Mouse (Mus musculus) small intestine, adult 2 months (tissue): ENCODE data around the gene Ggcx. TPM values are rescaled to one million over a fixed set of nuclear protein-coding genes. Genes with fewer than 3 reads are reported as not detected.

Source experiments
- H3K27ac ChIP-seq: fragments of 200-500 bp; 2 replicates; pipeline ENCODE4 v1.5.1; 2012; ENCODE audit warnings: low read depth, low read length, control low read depth, inconsistent platforms; ENCODE audit not compliant: insufficient read depth
- H3K27me3 ChIP-seq: fragments of 200-500 bp; 2 replicates; pipeline ENCODE4 v1.6.1; 2012; ENCODE audit warnings: mild to moderate bottlenecking, moderate library complexity, low read length, inconsistent platforms; ENCODE audit not compliant: control insufficient read depth, insufficient read depth
- H3K36me3 ChIP-seq: fragments of 200-500 bp; 2 replicates; pipeline ENCODE4 v1.6.1; 2012; ENCODE audit warnings: mild to moderate bottlenecking, low read length, control low read depth, inconsistent platforms; ENCODE audit not compliant: control insufficient read depth, insufficient read depth
- H3K4me1 ChIP-seq: fragments of 200-500 bp; 2 replicates; pipeline ENCODE4 v1.6.1; 2012; ENCODE audit warnings: low read length, inconsistent platforms, mixed read lengths; ENCODE audit not compliant: control insufficient read depth, insufficient read depth, insufficient read length
- H3K4me3 ChIP-seq: fragments of 200-500 bp; 2 replicates; pipeline ENCODE4 v1.5.1; 2012; ENCODE audit warnings: low read depth, mild to moderate bottlenecking, control low read depth, inconsistent platforms, low read length, moderate library complexity
- CTCF ChIP-seq: fragments of 200-500 bp; IDR thresholded peaks from 2 replicates; pipeline ENCODE4 v1.5.1; 2012; ENCODE audit warnings: low read depth, mild to moderate bottlenecking, control low read depth, inconsistent platforms, low read length, moderate library complexity, mixed read lengths; ENCODE audit not compliant: insufficient replicate concordance, insufficient read length; ENCODE audit errors: extremely low read depth
- POLR2A ChIP-seq: fragments of 200-500 bp; IDR thresholded peaks from 2 replicates; pipeline ENCODE4 v1.6.1; 2012; ENCODE audit warnings: low read depth, mild to moderate bottlenecking, control low read depth, inconsistent platforms, low read length, moderate library complexity
- WGBS: fragments of 180-500 bp; shearing (Covaris S2); methylation state at CpG from one replicate; pipeline ENCODE4 v1.1.7; 2018; 5-methylcytosine and 5-hydroxymethylcytosine counted together
- polyA plus RNA-seq: library from polyadenylated mRNA; depleted of rRNA; stranded (reverse); fragments of >200 nt; gene quantifications from 2 replicates; pipeline ENCODE4 v1.2.3, GENCODE M21; 2012

The Ggcx gene
- polyA plus RNA-seq, 1 experiment = 6.1 TPM

DNA sequence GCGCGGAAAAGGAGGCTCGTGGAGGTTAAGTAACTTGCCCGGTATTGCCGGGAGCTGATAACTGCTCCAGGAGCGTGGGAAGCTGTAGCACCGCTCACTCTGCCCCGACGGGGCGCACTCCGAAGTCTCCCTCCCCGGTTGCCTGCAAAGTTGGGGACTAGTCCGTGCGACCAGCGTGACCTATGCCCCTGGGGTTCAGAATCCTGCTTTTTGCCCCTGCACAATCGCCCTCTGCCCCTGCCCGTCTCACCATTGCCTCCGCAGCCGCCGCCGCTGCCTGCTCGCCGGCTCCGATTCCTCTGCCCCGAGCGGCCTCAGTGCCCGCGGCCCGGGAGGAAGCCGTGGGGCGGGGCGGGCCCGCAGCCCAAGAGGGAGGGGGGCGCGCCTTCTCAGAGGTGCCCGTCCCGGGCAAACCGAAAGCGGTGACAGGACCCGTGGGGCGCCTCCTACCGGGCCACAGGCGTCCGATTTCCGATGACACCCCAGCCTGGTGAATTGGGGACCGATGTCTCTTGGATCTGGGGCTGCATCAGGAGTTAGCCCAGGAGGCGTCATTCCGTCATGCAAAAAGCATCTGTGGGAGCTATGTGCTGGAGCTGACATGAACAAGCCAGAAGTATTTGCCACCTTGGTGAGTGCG lies 33.9 kb upstream of the Ggcx start, which contains the start of gene Vamp5:
Vamp5 (minus strand) TSS at position 338 of the 640 bp plus-strand sequence.
- TF ChIP-seq CTCF = peak; percentile 67
- TF ChIP-seq POLR2A = no peak; the same call in 1 of the 2 replicates
- 1% methylated on average over 49 of the region's 49 CpGs for WGBS
- Histone ChIP-seq H3K4me1 (peaks cover 4% of the 10 kb centered on the region; the same call in 1 of the 2 replicates), H3K4me3 (peak within 1 kb of the TSS; percentile 92), H3K27ac (peak within 1 kb of the TSS; percentile 73), H3K27me3 (no peaks in the 10 kb centered on the region), H3K36me3 (peaks cover 5% of the 10 kb centered on the region)

DNA sequence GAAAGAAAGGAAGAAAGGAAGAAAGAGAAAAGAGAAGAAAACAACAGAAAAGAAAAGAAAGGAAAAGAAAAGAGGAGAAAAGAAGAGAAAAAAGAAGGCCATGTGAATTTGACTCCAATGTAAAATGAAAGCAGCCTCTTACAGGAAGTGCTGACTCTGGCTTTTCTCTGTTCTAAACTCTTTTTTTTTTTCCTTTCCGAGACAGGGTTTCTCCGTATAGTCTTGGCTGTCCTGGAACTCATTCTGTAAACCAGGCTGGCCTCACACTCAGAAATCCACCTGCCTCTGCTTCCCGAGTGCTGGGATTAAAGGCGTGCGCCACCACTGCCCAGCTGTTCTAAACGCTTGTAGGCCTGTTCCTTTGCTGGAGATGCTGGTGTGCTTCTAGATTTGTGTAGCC lies 31.6 kb upstream of the Ggcx start:
- WGBS = 84% methylated on average over 6 of the region's 6 CpGs

DNA sequence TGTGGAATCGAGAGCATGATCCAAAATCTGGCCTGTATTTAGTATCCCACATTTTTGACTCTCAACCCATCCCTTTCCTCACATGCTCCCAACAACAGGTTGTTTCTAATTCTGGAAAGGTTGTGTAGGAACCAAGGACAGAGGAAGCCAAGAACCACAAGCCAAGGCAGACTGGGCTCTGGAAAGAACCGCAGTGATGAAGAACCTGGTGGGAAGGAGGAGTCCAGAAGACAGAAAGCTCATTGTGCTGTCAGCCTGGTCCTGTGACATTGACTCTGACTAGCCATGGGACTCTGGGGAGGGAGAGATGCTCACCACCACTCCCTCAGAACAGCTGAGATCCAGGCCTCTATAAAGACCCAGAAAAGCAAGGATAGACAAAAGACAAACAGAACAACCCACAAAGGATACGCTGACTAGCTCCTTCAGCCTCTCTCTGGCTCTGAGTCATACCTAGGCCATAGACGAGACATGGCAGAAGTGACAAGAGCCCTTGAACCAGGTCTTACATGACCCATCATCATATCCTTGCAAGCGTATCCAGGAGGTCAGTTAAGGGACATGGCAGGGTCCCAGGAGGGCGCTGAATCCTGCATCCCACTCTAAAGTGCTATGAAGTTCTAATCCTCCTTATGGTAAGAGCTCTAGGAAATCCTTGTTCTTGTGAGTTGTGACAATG lies 30.8 kb upstream of the Ggcx start:
- Histone ChIP-seq H3K27ac (no peak overlapping the region), H3K27me3 (no peaks in the 10 kb centered on the region), H3K36me3 (peaks cover 20% of the 10 kb centered on the region), H3K4me1 (peaks cover 4% of the 10 kb centered on the region; the same call in 1 of the 2 replicates), H3K4me3 (no peak overlapping the region)
- no peak for TF ChIP-seq CTCF
- TF ChIP-seq POLR2A = no peak
- 83% methylated on average over 6 of the region's 6 CpGs for WGBS

More for the DNA sequence above, 31.6 kb upstream of the Ggcx start:
- TF ChIP-seq CTCF = no peak
- no peak for TF ChIP-seq POLR2A
- Histone ChIP-seq H3K27me3 (no peaks in the 10 kb centered on the region), H3K36me3 (peaks cover 15% of the 10 kb centered on the region), H3K27ac (no peak overlapping the region), H3K4me1 (peaks cover 4% of the 10 kb centered on the region; the same call in 1 of the 2 replicates), H3K4me3 (no peak overlapping the region)

DNA sequence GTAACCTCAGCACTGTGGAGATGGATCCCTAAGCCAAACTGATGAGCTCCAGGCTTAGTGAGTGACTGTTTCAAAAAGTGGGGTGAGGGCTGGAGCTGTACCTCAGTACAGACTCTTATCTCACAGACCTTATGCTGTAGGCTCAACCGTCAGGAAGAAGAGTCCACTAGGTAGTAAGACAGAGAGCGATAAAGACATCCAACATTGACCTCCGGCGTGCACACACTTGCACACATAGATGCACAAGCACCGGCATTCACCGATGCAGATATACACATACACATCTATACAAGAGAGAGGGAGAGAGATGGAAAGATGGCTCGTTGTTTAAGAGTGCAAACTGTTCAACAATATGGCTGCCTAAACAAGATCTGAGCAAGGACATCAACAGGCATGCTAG lies 30.2 kb upstream of the Ggcx start:
- Histone ChIP-seq H3K36me3 (peaks cover 21% of the 10 kb centered on the region), H3K27ac (no peak overlapping the region), H3K4me3 (no peak overlapping the region), H3K27me3 (no peaks in the 10 kb centered on the region), H3K4me1 (peaks cover 7% of the 10 kb centered on the region)
- WGBS = 92% methylated on average over 7 of the region's 7 CpGs
- TF ChIP-seq POLR2A (no peak), CTCF (no peak)

DNA sequence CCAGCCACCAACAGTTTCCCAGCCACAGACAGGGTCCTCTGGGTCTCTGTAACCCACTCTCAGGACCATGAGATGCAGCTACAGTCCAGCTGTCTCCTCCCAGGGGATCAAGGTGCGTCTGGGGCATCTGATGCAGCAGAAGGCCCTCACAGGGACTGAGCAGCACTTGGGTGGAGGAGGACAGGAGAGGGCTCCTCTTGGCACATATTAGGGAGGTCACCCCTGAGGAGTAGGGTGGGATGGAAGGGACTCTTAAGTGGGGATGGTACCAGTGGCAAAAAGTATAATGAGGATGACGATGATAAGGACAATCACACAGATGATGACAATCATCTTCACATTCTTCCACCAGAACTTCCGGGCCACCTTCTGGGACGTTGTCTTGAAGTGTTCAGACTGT lies 28.9 kb upstream of the Ggcx start:
- H3K27ac ChIP-seq = no peak overlapping the region
- no peaks in the 10 kb centered on the region for H3K27me3 ChIP-seq
- no peak overlapping the region for H3K4me3 ChIP-seq
- TF ChIP-seq POLR2A = no peak
- TF ChIP-seq CTCF = no peak
- peaks cover 21% of the 10 kb centered on the region for H3K36me3 ChIP-seq
- peaks cover 4% of the 10 kb centered on the region for H3K4me1 ChIP-seq
- WGBS = 87% methylated on average over 4 of the region's 4 CpGs

DNA sequence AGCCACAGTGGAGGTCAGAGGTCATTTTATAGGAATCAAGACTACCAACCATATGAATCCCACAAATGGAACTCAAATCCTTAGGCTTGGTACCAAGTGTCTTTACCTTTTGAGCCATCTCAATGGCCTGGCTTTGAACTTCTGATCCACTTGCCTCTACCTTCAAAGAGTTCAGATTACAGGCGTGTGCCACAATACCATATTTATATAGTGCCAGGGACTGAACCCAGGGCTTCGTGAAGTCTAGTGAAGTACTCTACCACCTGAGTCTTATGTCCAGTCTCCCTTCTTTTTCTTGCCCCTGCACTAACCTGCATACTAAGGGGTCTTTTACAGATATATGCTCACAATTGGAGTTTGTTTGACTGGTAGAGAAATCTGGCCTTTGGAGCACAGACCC lies 27.5 kb upstream of the Ggcx start:
- Histone ChIP-seq H3K36me3 (peaks cover 21% of the 10 kb centered on the region), H3K4me1 (peaks cover 4% of the 10 kb centered on the region; the same call in 1 of the 2 replicates), H3K4me3 (no peak overlapping the region), H3K27me3 (no peaks in the 10 kb centered on the region), H3K27ac (no peak overlapping the region)
- WGBS = 96% methylated on average over 2 of the region's 2 CpGs
- TF ChIP-seq POLR2A = no peak
- TF ChIP-seq CTCF = no peak

DNA sequence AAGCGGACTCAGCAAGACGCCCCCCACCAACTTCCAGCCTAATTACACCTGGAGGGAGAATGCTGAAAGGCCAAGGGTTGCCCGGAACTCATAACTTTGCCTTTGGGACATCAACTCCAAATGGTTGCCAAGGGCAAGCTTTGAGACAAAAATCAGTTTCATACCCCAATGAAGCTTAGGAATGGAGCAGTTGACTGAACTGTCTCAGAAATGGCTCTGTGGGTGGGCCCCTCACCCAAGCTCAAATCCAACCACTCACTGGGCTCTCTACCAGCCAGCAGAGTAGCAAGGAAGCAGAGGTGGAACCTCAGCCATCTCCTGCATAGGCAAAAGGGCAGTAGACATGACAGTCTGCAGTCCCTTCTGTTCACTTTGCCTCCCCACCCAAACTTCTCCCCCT lies 26.3 kb upstream of the Ggcx start:
- H3K4me1 ChIP-seq = peaks cover 4% of the 10 kb centered on the region; the same call in 1 of the 2 replicates
- H3K36me3 ChIP-seq = peaks cover 21% of the 10 kb centered on the region
- 90% methylated on average over 3 of the region's 3 CpGs for WGBS
- H3K27me3 ChIP-seq = no peaks in the 10 kb centered on the region
- H3K4me3 ChIP-seq = no peak overlapping the region
- no peak overlapping the region for H3K27ac ChIP-seq
- no peak for TF ChIP-seq CTCF
